Mouse (Mus musculus) frontal cortex, adult 2 months (tissue): ENCODE results near the gene Cln3. TPM values are rescaled to one million over a fixed set of nuclear protein-coding genes. Genes with fewer than 3 reads are reported as not detected.

Experiments used
- DNase-seq, 2 experiments: peaks; one replicate each; pipeline ENCODE4 v3.0.0; 2022; ENCODE audit warnings: low spot score in 1 of 2; ENCODE audit errors: extremely low spot score in 1 of 2
- polyA plus RNA-seq: library from polyadenylated mRNA; depleted of rRNA; stranded (reverse); fragments of >200 nt; gene quantifications from 2 replicates; pipeline ENCODE4 v1.2.3, GENCODE M21; 2012; rRNA removed

Gene Cln3
- polyA plus RNA-seq, 1 experiment, result 45.1 TPM

GRCm38 (mm10) chr7:126528166-126528577, 57.4 kb downstream of the Cln3 start:
- DNase-seq, result peak in 1 of 2 experiments; percentile 75

- DNase-seq, result no peak
Measured at GRCm38 (mm10) chr7:126523316-126523715, 62.3 kb downstream of the Cln3 start.

Other genes with a start within 250 kb of the Cln3 start
- 1.3 and 3.1 TPM in 2 replicates for gene Lat, start 216.2 kb downstream of the Cln3 start, polyA plus RNA-seq
- gene Spns1, start 208.4 kb downstream of the Cln3 start, polyA plus RNA-seq, result 148 and 159 TPM in 2 replicates
- 6.6 and 6.8 TPM in 2 replicates for gene Nfatc2ip, start 189.1 kb downstream of the Cln3 start, polyA plus RNA-seq
- gene Cd19, start 170.9 kb downstream of the Cln3 start, polyA plus RNA-seq, result 0.14 and 0.27 TPM in 2 replicates
- 22.0 and 25.4 TPM in 2 replicates for gene Rabep2, start 157.1 kb downstream of the Cln3 start, polyA plus RNA-seq
- gene Atp2a1, start 122.7 kb downstream of the Cln3 start, polyA plus RNA-seq, result 1.2 and 1.9 TPM in 2 replicates
- 60.5 and 63.7 TPM in 2 replicates for gene Sh2b1, start 110.4 kb downstream of the Cln3 start, polyA plus RNA-seq
- gene Tufm, start 98.5 kb downstream of the Cln3 start, polyA plus RNA-seq, result 97.2 and 102 TPM in 2 replicates
- gene Atxn2l, start 82.4 kb downstream of the Cln3 start, polyA plus RNA-seq, result 144 and 153 TPM in 2 replicates
- gene Eif3c, start 19.4 kb downstream of the Cln3 start, polyA plus RNA-seq, result 107 and 114 TPM in 2 replicates
- gene Apobr, start 875 bp downstream of the Cln3 start, polyA plus RNA-seq, result 0.74 and 0.82 TPM in 2 replicates
- gene Il27, start 9.1 kb upstream of the Cln3 start, polyA plus RNA-seq, result 0.13 TPM in 1 of 2 replicates, not detected in the other
- gene Nupr1, start 45.0 kb upstream of the Cln3 start, polyA plus RNA-seq, result 23.9 and 31.7 TPM in 2 replicates
- gene Sgf29, start 63.5 kb upstream of the Cln3 start, polyA plus RNA-seq, result 40.2 and 44.8 TPM in 2 replicates
- gene Sult1a1, start 90.6 kb upstream of the Cln3 start, polyA plus RNA-seq, result 10.7 and 11.1 TPM in 2 replicates
- 46.4 and 65.4 TPM in 2 replicates for gene Bola2, start 109.6 kb upstream of the Cln3 start, polyA plus RNA-seq
- gene Slx1b, start 110.0 kb upstream of the Cln3 start, polyA plus RNA-seq, result 34.3 and 34.5 TPM in 2 replicates
- 135 and 145 TPM in 2 replicates for gene Coro1a, start 122.0 kb upstream of the Cln3 start, polyA plus RNA-seq
- gene Mapk3, start 173.8 kb upstream of the Cln3 start, polyA plus RNA-seq, result 305 and 314 TPM in 2 replicates
- 4.4 and 6.4 TPM in 2 replicates for gene Gdpd3, start 180.5 kb upstream of the Cln3 start, polyA plus RNA-seq
- 439 and 535 TPM in 2 replicates for gene Ypel3, start 191.1 kb upstream of the Cln3 start, polyA plus RNA-seq
- gene Tbx6, start 195.7 kb upstream of the Cln3 start, polyA plus RNA-seq, result 1.4 and 1.9 TPM in 2 replicates
- 84.5 and 85.1 TPM in 2 replicates for gene Ppp4c, start 206.7 kb upstream of the Cln3 start, polyA plus RNA-seq
- gene Fam57b, start 211.9 kb upstream of the Cln3 start, polyA plus RNA-seq, result 130 and 142 TPM in 2 replicates
- 0.53 TPM in 1 of 2 replicates, not detected in the other for gene 4930451I11Rik, start 245.8 kb upstream of the Cln3 start, polyA plus RNA-seq